Mouse (Mus musculus): ENCODE results near the gene Dgke.
"Not testable (repeated sequence)": the region's sequence is repeated elsewhere in the genome, so short reads cannot be mapped to it uniquely, and the experiment has no call there.

The Dgke gene

GRCm38 (mm10) chr11:89066750-89067149, at the start of gene Dgke:
Gene Dgke (minus strand): TSS chr11:89066850.
- no peak for DNase-seq (ENCODE audit: extremely low read depth, low read depth)

DNA sequence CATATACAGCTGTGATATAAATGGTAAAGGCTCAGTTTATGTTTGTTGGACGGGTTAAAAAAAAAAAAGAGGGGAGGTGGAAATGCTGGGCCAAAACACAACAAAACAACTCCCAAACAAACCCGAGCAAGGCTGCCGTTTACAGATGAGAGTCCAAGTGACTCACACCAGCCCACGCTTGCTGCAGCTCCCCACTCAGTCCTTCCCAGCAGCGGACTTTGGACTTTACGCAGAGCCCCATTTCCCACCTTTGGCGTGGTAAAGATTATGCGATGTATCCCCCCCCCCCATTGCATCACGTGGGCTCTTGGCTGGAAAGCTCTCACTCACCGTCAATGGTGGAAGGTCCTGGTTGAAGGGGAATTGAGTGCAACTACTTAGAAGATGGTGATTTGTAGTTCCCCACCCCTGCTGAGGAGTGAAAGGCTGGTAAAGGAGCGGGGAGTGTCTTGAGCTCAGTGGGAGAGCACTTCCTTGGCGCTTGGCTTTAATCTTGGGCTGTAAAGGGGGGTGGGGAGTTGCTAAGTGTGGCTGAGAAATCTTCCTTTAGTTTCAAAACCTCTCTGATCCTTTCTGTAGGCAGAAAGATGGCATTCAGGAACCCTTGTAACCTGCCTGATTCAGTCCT, 40.6 kb upstream of the Dgke start:
- DNase-seq (ENCODE audit: extremely low read depth, low read depth), result no peak

GRCm38 (mm10) chr11:89105823-89106222, 39.2 kb upstream of the Dgke start:
- DNase-seq (ENCODE audit: extremely low read depth, low read depth), result peak; percentile 82

DNA sequence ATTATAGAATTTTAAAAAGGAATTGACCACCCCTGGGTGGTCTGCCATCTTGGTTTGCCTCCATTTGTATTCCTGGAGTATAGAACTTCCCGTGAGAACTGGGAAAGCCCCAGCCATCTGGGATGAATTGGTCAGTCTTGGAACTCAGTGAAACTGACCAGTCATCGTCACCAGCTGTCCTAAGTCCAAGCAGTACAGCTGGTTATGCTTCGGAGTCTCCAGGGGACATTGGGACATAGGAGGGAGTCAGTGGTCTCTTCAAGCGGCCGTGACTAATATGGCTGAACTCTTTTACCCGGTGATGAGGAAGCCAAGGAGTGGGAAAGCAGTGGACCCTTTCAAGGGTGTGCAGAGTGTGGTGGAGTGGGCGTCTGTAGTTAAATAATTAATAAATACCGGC, 38.6 kb upstream of the Dgke start:
- no peak for DNase-seq (ENCODE audit: extremely low read depth, low read depth)

DNA sequence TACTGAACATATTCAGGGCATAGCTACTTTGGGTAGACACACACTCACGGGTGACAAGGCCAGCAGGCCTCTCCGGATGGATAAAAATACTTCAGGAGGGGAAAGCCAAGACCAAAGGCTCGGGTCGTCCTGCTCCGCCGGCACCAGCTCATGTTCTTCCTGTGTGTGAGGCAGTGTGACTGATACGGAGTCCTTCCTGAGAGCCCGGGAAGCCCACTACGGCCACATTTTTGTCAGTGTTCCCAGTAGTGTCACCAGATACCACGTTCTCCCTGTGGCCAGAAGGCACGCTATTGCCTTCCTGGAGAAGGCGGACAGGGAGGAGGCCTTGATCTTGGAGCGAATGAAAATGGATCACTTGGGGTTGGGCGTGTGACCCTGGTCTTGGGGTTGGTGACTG, 36.5 kb upstream of the Dgke start:
- no peak for DNase-seq (ENCODE audit: extremely low read depth, low read depth)

- DNase-seq (ENCODE audit: extremely low read depth, low read depth), result peak; percentile 77
Observed at GRCm38 (mm10) chr11:89100826-89101321, 34.2 kb upstream of the Dgke start.

GRCm38 (mm10) chr11:89100403-89100802, 33.8 kb upstream of the Dgke start:
- peak; percentile 82 for DNase-seq (ENCODE audit: extremely low read depth, low read depth)

GRCm38 (mm10) chr11:89098930-89099329, 32.3 kb upstream of the Dgke start:
- no peak for DNase-seq (ENCODE audit: extremely low read depth, low read depth)

DNA sequence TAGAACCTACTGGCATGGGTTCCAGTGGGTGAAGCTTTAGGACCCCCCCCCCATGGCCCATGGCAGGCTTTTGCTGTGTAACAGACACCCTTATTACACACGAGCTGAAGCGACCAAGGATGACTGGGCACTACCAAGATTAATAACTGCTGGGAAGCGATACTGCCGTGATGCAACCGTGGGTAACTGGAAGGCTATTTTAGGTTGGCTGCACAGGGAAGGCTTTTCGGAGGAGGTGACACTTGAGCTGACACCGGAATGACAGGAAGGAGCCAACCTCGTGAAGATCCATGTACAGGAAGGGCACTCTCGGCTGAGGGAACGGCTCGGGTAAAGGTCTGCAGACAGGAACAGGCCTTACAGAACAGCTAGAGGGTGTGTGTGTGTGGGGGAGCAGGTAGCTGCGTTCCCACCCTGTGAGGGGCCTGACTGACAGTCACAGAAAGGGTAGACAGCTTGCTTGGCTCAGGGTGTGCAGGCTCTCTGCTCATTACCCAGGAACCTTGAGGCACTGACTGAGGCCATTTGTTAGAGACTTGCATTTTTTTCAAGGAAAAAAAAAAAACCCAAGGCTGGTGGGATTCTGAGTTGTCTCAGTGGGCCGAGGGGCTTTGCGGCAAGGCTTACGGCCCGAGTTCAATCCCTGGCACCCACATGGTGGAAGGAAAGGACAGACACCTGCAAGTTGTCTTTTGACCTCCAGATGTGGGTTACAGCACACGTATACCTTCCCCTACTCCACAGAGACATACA, 31.6 kb upstream of the Dgke start:
- DNase-seq (ENCODE audit: extremely low read depth, low read depth), result no peak

- not testable (repeated sequence) for DNase-seq (ENCODE audit: extremely low read depth, low read depth)
Observed at GRCm38 (mm10) chr11:89097292-89097691, 30.6 kb upstream of the Dgke start.

DNA sequence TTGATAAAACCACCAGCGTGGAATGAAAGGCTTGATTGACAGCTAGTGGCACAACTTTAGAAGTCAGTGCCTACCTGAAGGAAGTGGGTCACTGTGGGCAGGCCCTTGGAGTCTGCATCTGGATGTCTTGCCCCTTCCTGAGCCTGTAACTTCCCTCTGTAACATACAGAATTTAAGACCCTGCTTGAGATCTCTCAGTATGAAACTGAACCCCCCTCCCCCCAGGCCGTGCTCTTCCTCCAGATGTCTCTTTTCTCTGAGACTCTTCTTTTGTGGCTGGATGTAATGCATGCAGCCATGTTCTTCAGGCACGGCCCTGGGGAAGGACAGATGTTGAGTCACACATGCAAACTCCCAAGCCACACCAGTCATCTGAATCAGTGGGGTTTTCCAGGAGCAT, 28.7 kb upstream of the Dgke start:
- DNase-seq (ENCODE audit: extremely low read depth, low read depth), result no peak

GRCm38 (mm10) chr11:89092714-89093113, 26.1 kb upstream of the Dgke start:
- DNase-seq (ENCODE audit: extremely low read depth, low read depth), result peak; percentile 60

- not testable (repeated sequence) for DNase-seq (ENCODE audit: extremely low read depth, low read depth)
Observed at GRCm38 (mm10) chr11:89090359-89090758, 23.7 kb upstream of the Dgke start.

GRCm38 (mm10) chr11:89088754-89089153, 22.1 kb upstream of the Dgke start:
- DNase-seq (ENCODE audit: extremely low read depth, low read depth), result no peak

GRCm38 (mm10) chr11:89086208-89086809, 19.7 kb upstream of the Dgke start:
- DNase-seq (ENCODE audit: extremely low read depth, low read depth), result no peak

DNA sequence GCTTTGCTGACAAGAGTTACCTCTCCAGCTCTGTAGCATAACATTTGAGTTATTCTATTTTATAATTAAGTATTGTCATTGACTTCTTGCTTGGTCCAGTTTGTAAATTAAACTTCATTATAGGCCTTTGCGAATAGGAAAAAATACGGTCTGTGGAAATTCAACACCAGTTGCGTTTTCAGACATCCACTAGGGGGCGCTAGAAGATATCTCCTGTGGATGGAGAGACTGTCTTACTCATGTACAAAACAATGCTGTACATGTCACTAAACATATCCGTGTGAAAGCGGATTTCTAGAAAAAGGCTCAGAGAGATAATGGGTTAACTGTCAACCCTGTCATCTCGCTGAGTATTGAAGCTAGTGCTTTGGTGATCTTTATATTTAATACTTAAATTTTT, 18.0 kb upstream of the Dgke start:
- DNase-seq (ENCODE audit: extremely low read depth, low read depth), result peak; percentile 66

GRCm38 (mm10) chr11:89082691-89083090, 16.0 kb upstream of the Dgke start:
- not testable (repeated sequence) for DNase-seq (ENCODE audit: extremely low read depth, low read depth)

- DNase-seq (ENCODE audit: extremely low read depth, low read depth), result not testable (repeated sequence)
Observed at GRCm38 (mm10) chr11:89081906-89082305, 15.3 kb upstream of the Dgke start.

- DNase-seq (ENCODE audit: extremely low read depth, low read depth), result no peak
Observed at GRCm38 (mm10) chr11:89078996-89079680, 12.5 kb upstream of the Dgke start.

DNA sequence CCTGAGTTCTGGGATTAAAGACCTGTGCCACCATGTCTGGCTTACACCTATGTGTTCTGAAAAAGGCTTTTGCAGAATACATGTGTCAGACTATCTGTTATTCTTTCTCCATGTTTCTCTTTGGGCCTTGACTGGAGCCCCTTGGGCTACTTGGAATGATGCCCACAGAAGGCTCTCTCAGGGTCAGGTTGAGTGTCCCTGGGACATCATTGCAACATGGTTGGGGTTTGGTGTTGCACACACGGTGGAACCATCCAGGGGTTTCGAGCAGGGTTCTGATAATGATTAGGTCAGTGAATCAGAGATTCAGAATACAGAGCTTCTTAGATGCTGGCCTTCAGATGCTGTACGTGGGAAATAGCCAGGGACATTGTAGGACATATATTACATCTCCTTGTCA, 11.7 kb upstream of the Dgke start:
- DNase-seq (ENCODE audit: extremely low read depth, low read depth), result no peak

GRCm38 (mm10) chr11:89077601-89078000, 11.0 kb upstream of the Dgke start:
- no peak for DNase-seq (ENCODE audit: extremely low read depth, low read depth)

DNA sequence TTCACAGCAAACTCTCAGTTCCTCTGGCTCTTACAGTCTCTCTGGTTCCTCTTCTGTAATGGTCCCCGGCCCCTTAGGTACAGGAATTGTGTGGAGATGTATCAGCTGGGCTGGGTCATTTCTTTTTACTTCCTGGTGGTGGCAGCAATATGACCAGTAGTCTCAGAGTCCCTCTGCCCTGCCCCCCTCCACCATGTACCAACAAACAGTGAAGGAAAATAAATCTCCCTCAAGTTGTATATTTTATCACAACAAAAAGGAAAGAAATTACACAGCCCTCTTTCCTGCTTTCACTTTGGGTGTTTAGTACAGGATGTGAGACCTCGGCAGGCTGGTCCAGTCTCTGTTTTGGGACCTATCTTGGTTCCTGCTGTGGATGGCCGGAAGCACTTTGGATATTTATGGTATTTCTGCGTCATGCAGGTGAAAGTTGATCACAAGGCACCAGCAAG, 9.7 kb upstream of the Dgke start:
- DNase-seq (ENCODE audit: extremely low read depth, low read depth), result no peak
